Mouse (Mus musculus) kidney, adult 2 months (tissue): ENCODE measurements at regions not wholly inside any gene's neighbourhood (a gene's known extent, or its start where the extent isn't known, plus 50 kb on each side); places are given as distances from the start of the nearest gene placed in this dataset.
"Not testable (repeated sequence)": the region's sequence is repeated elsewhere in the genome, so short reads cannot be mapped to it uniquely, and the experiment has no call there.

Experiments used
- DNase-seq: peaks from one replicate; pipeline ENCODE4 v3.0.0; 2021
- H3K27ac ChIP-seq: fragments of 200-500 bp; 2 replicates; pipeline ENCODE4 v1.5.1; 2012; ENCODE audit warnings: low read depth, low read length, control low read depth, inconsistent platforms; ENCODE audit not compliant: insufficient read depth
- H3K27me3 ChIP-seq: fragments of 200-500 bp; replicated peaks from 2 replicates; pipeline ENCODE4 v1.6.1; 2012; ENCODE audit warnings: mild to moderate bottlenecking, moderate library complexity, low read length, inconsistent platforms; ENCODE audit not compliant: control insufficient read depth, insufficient read depth
- H3K36me3 ChIP-seq: fragments of 200-500 bp; 2 replicates; pipeline ENCODE4 v1.6.1; 2012; ENCODE audit warnings: mild to moderate bottlenecking, moderate library complexity, low read length, inconsistent platforms; ENCODE audit not compliant: control insufficient read depth, insufficient read depth
- H3K4me1 ChIP-seq: fragments of 200-500 bp; 2 replicates; pipeline ENCODE4 v1.6.1; 2011; ENCODE audit warnings: low read length; ENCODE audit not compliant: control insufficient read depth, insufficient read depth
- H3K4me3 ChIP-seq: fragments of 200-500 bp; 2 replicates; pipeline ENCODE4 v1.5.1; 2011; ENCODE audit warnings: mild to moderate bottlenecking, low read depth, low read length, control low read depth; ENCODE audit not compliant: insufficient read depth
- CTCF ChIP-seq: fragments of 200-500 bp; conservative IDR thresholded peaks from 2 replicates; pipeline ENCODE4 v1.5.1; 2011; ENCODE audit warnings: low read depth, mild to moderate bottlenecking, control low read depth, low read length, moderate library complexity, mixed read lengths; ENCODE audit not compliant: insufficient read depth, insufficient read length
- POLR2A ChIP-seq: fragments of 200-500 bp; IDR thresholded peaks from one replicate; pipeline ENCODE4 v1.6.1; 2011; ENCODE audit warnings: low read depth, low read length, control low read depth
- WGBS: fragments of 180-500 bp; shearing (Covaris S2); methylation state at CpG from one replicate; pipeline ENCODE4 v1.1.7; 2018; 5-methylcytosine and 5-hydroxymethylcytosine counted together

DNA sequence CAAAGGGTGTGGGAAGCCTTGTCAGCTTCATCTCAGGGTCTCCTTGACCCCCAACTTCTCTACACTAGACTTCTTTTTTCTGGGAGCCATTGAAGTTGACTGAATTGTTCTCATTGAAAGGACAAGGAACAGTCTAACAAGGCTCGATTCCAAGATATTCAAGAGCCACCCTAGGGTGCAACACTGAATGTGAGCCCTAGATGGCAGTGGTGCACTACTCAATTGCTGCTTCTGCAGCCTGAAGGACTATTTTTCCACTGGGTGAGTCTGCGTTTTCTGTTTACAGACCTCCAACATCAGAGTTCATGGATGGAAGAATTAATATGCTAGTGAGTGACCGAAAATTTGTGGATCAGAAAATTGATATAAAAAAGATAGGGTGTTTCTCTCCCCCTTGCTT, 161.5 kb downstream of the Hpcal1 start:
- not testable (repeated sequence) for H3K4me3 ChIP-seq, H3K36me3 ChIP-seq, H3K4me1 ChIP-seq, H3K27ac ChIP-seq, H3K27me3 ChIP-seq
- TF ChIP-seq CTCF, result peak; percentile 76
- 40% methylated on average over 3 of the region's 3 CpGs for WGBS
- DNase-seq, result peak; percentile 58

DNA sequence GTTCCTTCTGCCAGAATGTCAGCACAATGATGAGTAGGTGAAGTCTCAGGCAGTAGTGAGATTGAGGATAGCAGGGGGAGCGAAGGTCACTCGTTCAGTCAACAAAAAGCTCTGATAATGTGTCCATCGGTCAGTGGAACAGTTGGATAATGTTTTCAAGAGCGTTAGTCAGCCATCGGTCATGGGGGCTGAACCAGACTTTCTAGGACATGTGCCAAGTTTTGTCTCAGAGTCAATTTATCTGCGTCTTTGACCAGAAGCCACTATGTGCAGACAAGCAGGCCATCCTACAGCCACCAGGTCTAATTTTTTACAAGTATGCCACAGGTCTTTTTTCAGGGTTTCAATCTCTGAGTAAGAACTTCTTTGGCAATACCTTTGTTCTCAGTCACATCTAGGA, 181.8 kb downstream of the Hpcal1 start:
- H3K36me3 ChIP-seq, H3K27ac ChIP-seq, H3K4me3 ChIP-seq, H3K27me3 ChIP-seq, DNase-seq, H3K4me1 ChIP-seq: not testable (repeated sequence)
- 31% methylated on average over 6 of the region's 6 CpGs for WGBS

DNA sequence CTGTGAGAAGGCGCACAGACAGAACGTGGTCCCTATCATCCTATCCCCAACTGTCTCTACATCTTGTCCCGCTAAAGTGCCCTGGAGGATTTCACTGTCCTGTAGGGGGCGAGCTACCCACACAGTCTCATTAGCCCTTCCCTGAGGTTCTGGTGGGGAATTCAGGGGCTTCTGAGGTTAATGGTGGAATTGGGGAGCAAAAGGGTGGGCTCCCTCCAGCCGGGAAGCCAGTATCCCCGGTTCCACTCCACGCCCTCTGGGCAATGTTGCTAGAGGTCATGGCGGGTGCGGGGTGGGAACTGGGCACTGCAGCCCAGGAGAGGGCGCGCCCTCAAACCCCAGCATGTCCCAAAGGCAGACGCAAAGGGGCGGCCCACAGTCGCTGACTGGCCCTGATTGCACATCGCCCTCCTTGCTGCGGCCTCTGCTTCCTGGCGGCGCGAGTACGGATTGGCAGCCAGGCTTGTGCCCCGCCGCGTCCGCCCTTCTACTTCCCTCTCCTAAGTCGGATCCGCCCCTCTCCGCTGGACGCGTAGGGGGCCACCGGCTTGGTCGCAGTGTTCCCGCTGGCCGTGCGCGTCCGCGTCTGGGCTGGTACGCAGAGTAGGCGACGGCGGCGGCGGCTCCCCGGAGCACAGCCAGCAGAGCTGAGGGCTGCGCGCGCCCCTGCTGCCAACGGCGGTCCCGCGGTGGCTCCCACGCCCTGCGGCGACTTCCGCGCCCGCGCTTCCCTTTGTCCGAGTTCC, 190.9 kb downstream of the Hpcal1 start:
- TF ChIP-seq CTCF (peak; percentile 49), POLR2A (peak; percentile 43)
- H3K4me1 ChIP-seq, result no peaks in the 10 kb centered on the region
- H3K27ac ChIP-seq, result peak overlapping the region; percentile 82
- DNase-seq, result peak; percentile 95
- peak overlapping the region; percentile 80 for H3K4me3 ChIP-seq
- H3K27me3 ChIP-seq, result no peaks in the 10 kb centered on the region
- H3K36me3 ChIP-seq, result no peaks in the 10 kb centered on the region
- WGBS, result under 1% methylated on average over 59 of the region's 59 CpGs

DNA sequence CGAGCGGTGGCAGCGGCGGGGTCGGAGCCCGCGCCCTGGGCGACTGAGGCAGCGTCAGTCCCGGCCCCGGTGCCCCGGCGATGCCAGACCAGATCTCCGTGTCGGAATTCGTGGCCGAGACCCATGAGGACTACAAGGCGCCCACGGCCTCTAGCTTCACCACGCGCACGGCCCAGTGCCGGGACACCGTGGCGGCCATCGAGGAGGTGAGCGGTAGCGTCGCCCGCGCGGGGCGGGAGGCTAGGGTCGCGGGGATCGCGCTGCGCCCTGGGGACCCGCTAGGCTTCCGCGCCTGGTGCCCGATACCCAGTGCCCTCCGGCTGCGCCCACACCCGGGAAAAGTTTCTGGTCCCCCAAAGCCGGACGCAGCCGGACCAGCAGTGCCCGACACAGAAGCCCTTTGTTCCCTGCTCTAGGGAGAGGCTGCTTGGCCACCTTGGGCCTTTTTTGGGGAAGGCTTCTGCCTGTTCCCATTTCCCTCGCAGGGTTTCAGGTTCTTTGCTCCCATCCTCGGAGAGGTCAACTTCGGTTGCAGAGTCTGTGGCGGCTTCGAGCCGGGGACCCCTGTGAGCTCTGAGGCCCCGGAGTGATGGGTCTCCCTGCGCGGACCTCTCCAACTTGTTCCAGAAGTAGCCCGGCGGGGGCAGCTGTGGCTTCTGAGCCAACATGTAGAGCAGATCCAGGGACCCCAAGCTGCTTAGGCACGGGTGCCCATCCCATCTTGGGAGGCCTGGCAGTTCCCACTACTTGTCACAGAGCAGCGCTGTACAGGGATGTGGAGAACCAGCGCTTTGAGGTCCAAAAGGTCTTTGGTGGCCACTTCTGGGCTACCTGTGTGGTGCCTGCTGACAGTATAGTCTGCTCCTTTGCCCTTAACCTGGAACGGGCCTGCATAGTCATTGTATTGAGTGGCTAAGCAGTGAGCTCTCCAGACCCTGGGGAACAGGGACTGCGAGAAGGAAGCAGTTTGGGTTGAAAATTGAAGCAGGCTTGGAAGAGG, 191.8 kb downstream of the Hpcal1 start:
- WGBS, result 2% methylated on average over 62 of the region's 65 CpGs
- H3K4me3 ChIP-seq, result peak overlapping the region; percentile 80
- H3K27ac ChIP-seq, result peak overlapping the region; percentile 82
- not testable (repeated sequence) for H3K27me3 ChIP-seq, H3K4me1 ChIP-seq, H3K36me3 ChIP-seq
- peak; percentile 9 for DNase-seq

DNA sequence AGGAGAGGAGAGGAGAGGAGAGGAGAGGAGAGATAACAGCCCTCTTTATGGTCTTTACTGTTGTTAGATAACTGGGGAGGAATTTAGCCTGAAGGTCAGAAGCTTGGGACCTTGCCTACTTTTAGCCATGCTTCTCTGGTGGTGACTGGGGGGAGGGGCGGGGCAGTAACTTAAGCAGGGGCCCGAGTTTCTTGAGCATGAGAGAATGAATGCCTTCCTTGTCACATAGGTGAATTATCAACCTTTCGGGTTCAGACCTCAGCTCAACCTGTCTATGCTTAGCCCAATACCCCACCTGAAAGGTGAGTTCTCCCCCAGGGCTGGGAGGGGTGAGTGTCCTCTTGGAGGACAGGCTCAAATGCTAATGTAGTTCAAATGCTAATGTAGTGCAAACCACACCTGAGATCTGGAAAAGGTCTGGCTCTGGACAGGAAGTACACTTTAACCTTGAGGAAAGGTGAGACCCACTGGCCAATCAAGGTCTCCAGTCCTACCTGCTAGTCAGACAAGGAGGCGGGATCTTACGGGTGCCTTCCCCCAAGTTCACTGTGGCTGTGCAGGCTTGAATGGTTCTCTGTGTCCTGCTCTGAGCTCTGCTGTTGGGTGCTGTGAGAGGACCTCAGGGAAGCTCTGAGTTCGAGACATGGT, 201.1 kb downstream of the Hpcal1 start:
- not testable (repeated sequence) for H3K4me3 ChIP-seq, DNase-seq, H3K36me3 ChIP-seq, H3K27me3 ChIP-seq, H3K4me1 ChIP-seq, H3K27ac ChIP-seq
- WGBS, result 96% methylated on average over 6 of the region's 6 CpGs

DNA sequence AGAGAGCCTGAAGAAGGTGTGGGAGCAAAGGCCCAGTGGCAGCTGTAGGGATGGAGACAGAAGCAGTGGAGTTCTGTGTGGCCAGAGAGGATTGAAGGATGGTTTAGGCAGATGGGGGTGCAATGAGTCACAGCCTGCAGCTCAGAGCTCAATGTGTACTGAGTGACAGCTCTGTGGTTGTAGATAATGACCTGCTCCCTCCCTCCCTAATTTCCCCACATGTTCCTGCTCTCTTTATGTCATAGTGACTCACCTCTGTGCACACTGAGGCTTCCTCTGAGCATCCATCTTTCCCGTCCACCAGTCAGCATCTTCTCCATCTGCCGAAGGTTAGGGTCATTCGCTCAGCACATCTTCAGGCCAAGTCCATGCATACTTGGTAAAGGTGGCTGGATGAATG, 222.4 kb downstream of the Hpcal1 start:
- not testable (repeated sequence) for DNase-seq, H3K27ac ChIP-seq

More for the DNA sequence above, 222.4 kb downstream of the Hpcal1 start:
- WGBS, result 93% methylated on average over 3 of the region's 3 CpGs
- not testable (repeated sequence) for H3K4me1 ChIP-seq, H3K27me3 ChIP-seq, H3K4me3 ChIP-seq, H3K36me3 ChIP-seq
